Mouse (Mus musculus): ENCODE results near the gene Kctd10. TPM values are rescaled to one million over a fixed set of nuclear protein-coding genes. Genes with fewer than 3 reads are reported as not detected.
A peak's percentile ranks its signal among the peaks of the same experiment; 100 is the strongest.

Gene Kctd10
- polyA plus RNA-seq (2012; rRNA removed), result 51.9 and 53.3 TPM in 2 replicates

GRCm38 (mm10) chr5:114380209-114381012 is at the start of gene Kctd10, which contains the start of gene Ube3b:
Gene Kctd10 (minus strand): TSS chr5:114380508.
Gene Ube3b (plus strand): TSS chr5:114380607.
- H3K27ac ChIP-seq (ENCODE audit: insufficient read depth, low read length), result peak within 1 kb of the TSS; percentile 98
- peak within 1 kb of the TSS; percentile 84 for H3K4me3 ChIP-seq (ENCODE audit: insufficient read depth, low read length)
- TF ChIP-seq POLR2A (IDR thresholded peaks at IDR 0.05; ENCODE audit: extremely low read depth, insufficient read depth, low read length) (peak; percentile 76), CTCF (IDR thresholded peaks at IDR 0.05; ENCODE audit: extremely low read depth, insufficient read depth, low read length) (no peak)
- H3K4me1 ChIP-seq (ENCODE audit: control insufficient read depth, insufficient read depth, low read length), result peaks cover 5% of the 10 kb centered on the region; the same call in 1 of the 2 replicates

GRCm38 (mm10) chr5:114429781-114430180 is 49.5 kb upstream of the Kctd10 start:
- Histone ChIP-seq H3K4me1 (ENCODE audit: control insufficient read depth, insufficient read depth, low read length) (no peaks in the 10 kb centered on the region), H3K27ac (ENCODE audit: insufficient read depth, low read length) (no peak overlapping the region), H3K4me3 (ENCODE audit: insufficient read depth, low read length) (no peak overlapping the region)
- TF ChIP-seq POLR2A (IDR thresholded peaks at IDR 0.05; ENCODE audit: extremely low read depth, insufficient read depth, low read length) (no peak), CTCF (IDR thresholded peaks at IDR 0.05; ENCODE audit: extremely low read depth, insufficient read depth, low read length) (no peak)

GRCm38 (mm10) chr5:114428621-114429020 is 48.3 kb upstream of the Kctd10 start:
- Histone ChIP-seq H3K4me3 (ENCODE audit: insufficient read depth, low read length) (no peak overlapping the region), H3K4me1 (ENCODE audit: control insufficient read depth, insufficient read depth, low read length) (no peaks in the 10 kb centered on the region), H3K27ac (ENCODE audit: insufficient read depth, low read length) (no peak overlapping the region)
- TF ChIP-seq CTCF (IDR thresholded peaks at IDR 0.05; ENCODE audit: extremely low read depth, insufficient read depth, low read length), result no peak
- TF ChIP-seq POLR2A (IDR thresholded peaks at IDR 0.05; ENCODE audit: extremely low read depth, insufficient read depth, low read length), result no peak

GRCm38 (mm10) chr5:114426732-114427131 is 46.4 kb upstream of the Kctd10 start:
- Histone ChIP-seq H3K27ac (ENCODE audit: insufficient read depth, low read length) (no peak overlapping the region), H3K4me3 (ENCODE audit: insufficient read depth, low read length) (no peak overlapping the region), H3K4me1 (ENCODE audit: control insufficient read depth, insufficient read depth, low read length) (no peaks in the 10 kb centered on the region)
- TF ChIP-seq CTCF (IDR thresholded peaks at IDR 0.05; ENCODE audit: extremely low read depth, insufficient read depth, low read length), result no peak
- no peak for TF ChIP-seq POLR2A (IDR thresholded peaks at IDR 0.05; ENCODE audit: extremely low read depth, insufficient read depth, low read length)

- Histone ChIP-seq H3K27ac (ENCODE audit: insufficient read depth, low read length) (no peak overlapping the region), H3K4me3 (ENCODE audit: insufficient read depth, low read length) (no peak overlapping the region), H3K4me1 (ENCODE audit: control insufficient read depth, insufficient read depth, low read length) (no peaks in the 10 kb centered on the region)
- TF ChIP-seq CTCF (IDR thresholded peaks at IDR 0.05; ENCODE audit: extremely low read depth, insufficient read depth, low read length) (no peak), POLR2A (IDR thresholded peaks at IDR 0.05; ENCODE audit: extremely low read depth, insufficient read depth, low read length) (no peak)
These were observed 43.7 kb upstream of the Kctd10 start for GRCm38 (mm10) chr5:114423961-114424360.

GRCm38 (mm10) chr5:114422591-114422990 is 42.3 kb upstream of the Kctd10 start:
- no peak overlapping the region for H3K4me3 ChIP-seq (ENCODE audit: insufficient read depth, low read length)
- H3K27ac ChIP-seq (ENCODE audit: insufficient read depth, low read length), result no peak overlapping the region
- TF ChIP-seq POLR2A (IDR thresholded peaks at IDR 0.05; ENCODE audit: extremely low read depth, insufficient read depth, low read length), result no peak
- TF ChIP-seq CTCF (IDR thresholded peaks at IDR 0.05; ENCODE audit: extremely low read depth, insufficient read depth, low read length), result no peak
- H3K4me1 ChIP-seq (ENCODE audit: control insufficient read depth, insufficient read depth, low read length), result no peaks in the 10 kb centered on the region

GRCm38 (mm10) chr5:114421561-114422298 is 41.4 kb upstream of the Kctd10 start:
- TF ChIP-seq POLR2A (IDR thresholded peaks at IDR 0.05; ENCODE audit: extremely low read depth, insufficient read depth, low read length), result no peak
- TF ChIP-seq CTCF (IDR thresholded peaks at IDR 0.05; ENCODE audit: extremely low read depth, insufficient read depth, low read length), result no peak

GRCm38 (mm10) chr5:114418541-114418940 is 38.2 kb upstream of the Kctd10 start:
- Histone ChIP-seq H3K4me3 (ENCODE audit: insufficient read depth, low read length) (no peak overlapping the region), H3K4me1 (ENCODE audit: control insufficient read depth, insufficient read depth, low read length) (no peaks in the 10 kb centered on the region), H3K27ac (ENCODE audit: insufficient read depth, low read length) (no peak overlapping the region)
- peak; percentile 31; the same call in 1 of the 2 replicates for TF ChIP-seq CTCF (IDR thresholded peaks at IDR 0.05; ENCODE audit: extremely low read depth, insufficient read depth, low read length)
- no peak for TF ChIP-seq POLR2A (IDR thresholded peaks at IDR 0.05; ENCODE audit: extremely low read depth, insufficient read depth, low read length)

More at GRCm38 (mm10) chr5:114421561-114422298, 41.4 kb upstream of the Kctd10 start:
- Histone ChIP-seq H3K4me1 (ENCODE audit: control insufficient read depth, insufficient read depth, low read length) (no peaks in the 10 kb centered on the region), H3K4me3 (ENCODE audit: insufficient read depth, low read length) (no peak overlapping the region), H3K27ac (ENCODE audit: insufficient read depth, low read length) (no peak overlapping the region)

- no peak overlapping the region for H3K27ac ChIP-seq (ENCODE audit: insufficient read depth, low read length)
- TF ChIP-seq POLR2A (IDR thresholded peaks at IDR 0.05; ENCODE audit: extremely low read depth, insufficient read depth, low read length), result no peak
- TF ChIP-seq CTCF (IDR thresholded peaks at IDR 0.05; ENCODE audit: extremely low read depth, insufficient read depth, low read length), result no peak
These were observed 36.5 kb upstream of the Kctd10 start for GRCm38 (mm10) chr5:114416855-114417254.

More at GRCm38 (mm10) chr5:114416855-114417254, 36.5 kb upstream of the Kctd10 start:
- Histone ChIP-seq H3K4me3 (ENCODE audit: insufficient read depth, low read length) (no peak overlapping the region), H3K4me1 (ENCODE audit: control insufficient read depth, insufficient read depth, low read length) (no peaks in the 10 kb centered on the region)
